Mouse (Mus musculus) small intestine, adult 2 months (tissue): ENCODE measurements around the gene Mysm1.

ENCODE experiments used
- CTCF ChIP-seq: fragments of 200-500 bp; IDR thresholded peaks from 2 replicates; pipeline ENCODE4 v1.5.1; 2012; ENCODE audit warnings: low read depth, mild to moderate bottlenecking, control low read depth, inconsistent platforms, low read length, moderate library complexity, mixed read lengths; ENCODE audit not compliant: insufficient replicate concordance, insufficient read length; ENCODE audit errors: extremely low read depth
- POLR2A ChIP-seq: fragments of 200-500 bp; IDR thresholded peaks from 2 replicates; pipeline ENCODE4 v1.6.1; 2012; ENCODE audit warnings: low read depth, mild to moderate bottlenecking, control low read depth, inconsistent platforms, low read length, moderate library complexity

GRCm38 (mm10) chr4:94979500-94979915, 608 bp upstream of the Mysm1 start:
- TF ChIP-seq POLR2A (no peak), CTCF (no peak)
